Mouse (Mus musculus) right cerebral cortex, postnatal 14 days (tissue): ENCODE measurements around the gene Cckbr.

Source experiments
- DNase-seq: peaks from one replicate; pipeline ENCODE4 v3.0.0; 2022

The Cckbr gene

DNA sequence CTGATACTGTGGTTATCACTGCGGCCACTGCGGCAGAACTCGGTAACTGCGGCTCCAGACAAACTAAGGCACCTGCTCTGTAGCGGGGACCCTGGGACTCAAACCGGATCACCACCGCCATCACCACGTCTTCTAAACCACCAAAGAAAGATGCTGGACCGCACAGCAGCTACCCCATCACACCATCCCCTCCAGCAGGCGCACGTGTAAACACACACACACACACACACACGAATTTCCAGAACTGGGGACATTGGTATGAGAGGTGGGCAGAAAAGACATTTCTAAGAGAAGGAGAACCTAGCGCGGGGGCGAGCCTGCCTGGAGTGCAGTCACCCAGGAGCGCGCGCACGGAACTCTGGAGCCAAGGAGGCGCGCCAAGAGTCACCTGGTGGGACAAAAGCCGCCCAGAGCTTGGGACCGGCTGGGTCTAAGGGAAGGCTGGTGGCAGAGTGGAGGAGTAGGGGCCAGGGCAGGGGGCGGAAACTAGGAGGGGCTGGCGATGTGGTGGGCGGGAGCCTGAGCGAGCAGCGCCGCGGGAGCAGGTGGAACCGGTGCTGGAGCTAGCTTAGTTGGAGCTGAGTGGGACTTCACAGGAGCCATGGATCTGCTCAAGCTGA, at the start of gene Cckbr:
TSS of gene Cckbr (plus strand) at position 308 of the 620 bp plus-strand sequence.
- DNase-seq = peak; percentile 64

DNA sequence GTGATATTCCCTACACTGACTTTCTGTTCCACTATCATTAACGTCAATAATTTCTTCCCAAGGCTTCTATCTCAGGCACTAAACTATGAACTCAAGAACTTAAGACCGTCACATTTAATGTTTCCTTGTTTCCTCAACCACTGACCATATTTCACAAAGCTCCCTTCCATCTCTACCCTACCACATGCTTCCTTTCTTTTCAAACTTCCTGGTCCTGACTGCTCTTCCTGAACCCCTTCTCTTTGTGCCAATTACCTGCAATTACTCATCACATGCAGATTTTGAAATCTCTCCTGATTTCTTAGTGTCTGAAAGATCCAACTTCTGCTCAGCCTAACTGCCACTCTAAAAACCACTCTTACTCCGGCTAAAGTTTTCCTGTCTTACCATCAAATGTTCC, 45.2 kb upstream of the Cckbr start:
- DNase-seq = no peak

DNA sequence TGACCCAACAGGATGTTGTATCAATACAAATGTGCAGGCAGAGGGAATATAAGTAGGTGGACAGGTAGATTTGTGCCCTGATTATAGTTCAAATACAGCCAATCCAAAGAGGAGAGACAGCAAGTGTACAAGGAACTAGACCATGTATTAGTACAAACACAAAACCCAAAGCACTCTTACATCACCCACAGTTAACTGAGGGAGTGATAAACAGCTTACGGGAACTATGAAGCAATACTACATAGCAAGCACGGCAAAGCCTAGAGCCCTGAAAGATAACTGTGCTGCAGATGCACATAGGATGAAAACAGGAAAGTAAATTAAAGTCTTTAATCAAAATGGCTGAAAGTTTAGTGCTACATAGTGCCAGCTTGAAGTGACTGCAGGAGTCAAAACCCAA, 37.8 kb upstream of the Cckbr start:
- no peak for DNase-seq

DNA sequence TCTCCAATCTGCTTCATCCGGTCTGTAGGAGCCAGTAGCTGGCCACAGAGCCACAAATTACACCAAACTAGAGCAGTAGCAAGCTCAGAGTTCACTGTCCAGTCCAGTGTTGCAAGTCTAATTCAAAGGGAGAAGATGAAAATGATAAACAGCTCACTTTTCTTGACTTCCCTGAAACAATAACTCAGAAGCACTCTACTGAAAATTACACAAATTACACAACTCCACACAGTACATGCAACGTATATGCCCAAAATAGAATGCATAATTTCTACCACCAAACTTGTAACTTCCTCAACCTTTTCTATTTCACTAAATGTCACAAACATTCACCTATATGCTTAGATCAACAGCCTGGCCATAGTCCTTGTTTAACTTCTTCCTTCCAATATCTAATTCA, 35.3 kb upstream of the Cckbr start:
- DNase-seq = no peak

DNA sequence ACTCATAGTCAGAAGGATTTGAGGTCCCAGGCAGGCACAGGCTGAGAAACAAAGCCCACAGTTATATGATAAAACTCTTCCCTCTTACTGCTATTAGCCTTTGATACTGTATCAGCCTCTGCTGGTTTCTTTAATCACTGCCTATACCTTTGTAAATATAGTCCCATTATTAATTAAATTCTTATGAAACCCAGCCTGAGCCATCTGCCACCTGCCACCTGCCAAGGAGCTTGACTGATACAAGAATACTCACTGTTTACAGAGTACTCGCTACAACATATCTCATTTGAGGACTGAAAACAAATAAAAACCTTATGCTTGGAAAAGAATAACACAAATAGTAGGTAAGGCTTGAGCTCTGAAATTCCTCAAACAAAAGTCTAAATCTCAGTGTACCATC, 30.9 kb upstream of the Cckbr start:
- no peak for DNase-seq

DNA sequence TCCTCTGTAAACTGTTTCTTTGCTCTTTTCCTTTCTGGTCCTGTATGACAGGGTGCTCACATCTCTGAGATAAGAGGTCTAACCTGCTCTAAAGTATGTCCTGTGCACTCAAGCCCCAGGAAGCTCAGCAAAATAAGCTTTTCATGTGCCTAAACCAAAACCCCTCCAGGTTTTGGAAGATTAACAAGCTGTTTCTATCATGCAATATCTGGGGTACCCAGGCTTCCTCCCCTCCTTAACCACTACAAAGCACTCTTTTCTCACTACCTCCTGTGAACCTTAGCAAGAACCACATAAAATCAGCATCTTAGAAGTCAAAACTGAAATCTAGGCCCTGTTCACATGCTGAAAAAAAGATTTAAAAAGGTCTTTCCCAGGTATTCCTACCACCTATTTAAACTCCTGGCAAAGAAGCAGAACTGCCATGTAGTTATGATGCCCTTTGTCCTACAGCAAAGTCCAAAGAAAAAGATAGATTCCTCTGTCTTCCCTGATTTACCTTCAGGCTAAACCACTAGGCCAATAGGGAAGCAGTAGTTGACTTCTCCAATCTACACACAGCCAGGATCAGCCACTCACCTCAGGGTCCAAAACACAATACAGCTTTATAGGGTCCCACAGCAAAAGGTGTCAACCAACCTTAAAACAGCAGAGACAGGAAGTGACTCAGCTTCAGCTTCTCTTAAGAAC, 30.3 kb upstream of the Cckbr start:
- DNase-seq = no peak

DNA sequence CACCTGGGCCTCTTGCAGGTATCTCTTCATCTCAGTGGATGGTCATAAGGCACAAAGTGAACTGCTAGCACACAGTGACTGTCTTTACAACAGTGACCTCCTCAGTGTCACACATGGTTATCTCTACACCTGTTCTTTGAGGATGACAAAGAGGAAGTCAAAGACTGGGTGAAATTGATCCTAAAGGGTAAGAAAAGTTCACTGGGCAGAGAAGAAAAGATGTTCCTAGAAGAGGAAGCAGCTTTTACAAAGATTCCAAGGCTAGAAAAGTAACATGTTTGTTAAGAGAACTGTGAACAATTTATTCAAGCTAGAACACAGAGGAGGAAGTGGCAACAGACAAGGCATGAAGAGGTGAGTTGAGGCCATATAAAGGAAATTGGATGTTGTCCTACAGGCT, 29.4 kb upstream of the Cckbr start:
- no peak for DNase-seq

DNA sequence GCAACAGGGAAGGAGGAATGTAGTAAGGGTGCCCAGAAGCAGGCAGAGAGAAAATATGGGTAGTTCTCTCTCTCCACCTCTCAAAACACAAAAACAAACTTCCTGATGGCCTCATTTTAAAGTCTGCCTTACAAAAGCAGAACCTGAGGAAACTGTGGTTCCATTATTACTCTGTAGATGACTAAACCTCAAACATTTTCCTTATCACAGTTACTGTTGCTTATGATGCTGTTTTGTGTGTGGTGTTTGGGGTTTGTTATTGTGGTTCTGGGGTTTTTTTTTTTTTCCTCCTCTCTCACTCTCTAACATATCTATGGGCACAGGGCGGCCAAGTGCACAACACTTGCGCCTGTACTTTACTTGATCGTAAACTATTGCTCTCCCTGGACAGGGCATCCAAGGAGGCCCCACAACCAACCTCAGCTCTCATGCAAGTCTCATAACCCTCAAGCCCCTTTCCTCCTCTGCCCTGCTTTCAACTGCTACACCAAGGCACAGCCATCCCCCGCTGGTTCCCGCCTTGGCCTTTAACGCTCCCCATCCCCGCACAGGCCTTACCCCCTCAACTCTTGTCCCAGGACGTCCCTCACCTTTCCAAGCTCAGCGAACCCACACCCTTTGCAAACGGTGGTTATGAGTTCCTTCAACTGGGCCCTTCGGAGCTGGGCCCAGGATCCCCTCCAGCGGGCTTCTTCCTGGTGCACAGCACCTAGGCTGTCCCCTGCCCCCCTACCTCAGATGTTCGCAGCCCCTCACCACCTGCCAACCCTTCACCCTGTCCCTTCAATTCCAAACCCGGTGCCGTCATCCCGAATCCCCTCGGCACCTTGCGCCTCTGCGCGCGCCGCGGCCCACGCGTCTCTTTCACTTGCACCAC, 26.2 kb upstream of the Cckbr start:
- no peak for DNase-seq

DNA sequence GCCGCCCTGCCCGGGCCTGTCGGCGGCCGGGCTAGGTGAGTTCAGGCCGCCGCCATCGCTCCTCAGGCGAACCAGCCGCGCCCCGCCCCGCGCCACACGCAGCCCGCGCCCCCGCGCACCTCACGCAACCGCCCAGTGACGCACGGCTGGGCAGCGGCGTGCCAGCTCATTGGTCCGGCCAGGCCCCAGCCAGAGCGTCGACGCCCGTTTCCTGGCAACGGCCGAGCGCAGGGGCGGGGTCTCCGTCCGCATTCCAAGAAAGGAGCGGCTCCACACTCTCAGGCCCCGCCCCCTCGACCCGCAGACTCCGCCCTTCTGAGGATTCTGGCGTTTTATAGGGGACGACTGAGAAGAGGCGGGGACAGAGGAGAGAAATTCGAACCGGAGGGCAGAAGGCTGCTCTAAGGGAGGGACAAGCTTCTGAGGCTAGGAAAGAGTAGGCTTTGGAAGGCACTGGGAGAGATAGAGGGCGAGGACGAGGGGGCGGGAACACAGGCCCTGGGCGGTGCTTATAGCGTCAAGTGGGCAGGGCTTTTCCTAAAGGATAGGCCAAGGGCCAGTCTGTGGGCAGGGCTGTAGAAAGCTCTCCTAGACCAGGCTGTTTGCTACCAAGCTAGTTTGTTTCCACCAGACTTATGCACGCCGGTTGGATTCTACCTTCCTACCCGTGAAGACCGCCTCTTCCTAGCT, 25.5 kb upstream of the Cckbr start, which contains the start of gene Fam160a2:
TSS of gene Fam160a2 (minus strand) at position 120 of the 690 bp plus-strand sequence.
- DNase-seq = peak; percentile 100

DNA sequence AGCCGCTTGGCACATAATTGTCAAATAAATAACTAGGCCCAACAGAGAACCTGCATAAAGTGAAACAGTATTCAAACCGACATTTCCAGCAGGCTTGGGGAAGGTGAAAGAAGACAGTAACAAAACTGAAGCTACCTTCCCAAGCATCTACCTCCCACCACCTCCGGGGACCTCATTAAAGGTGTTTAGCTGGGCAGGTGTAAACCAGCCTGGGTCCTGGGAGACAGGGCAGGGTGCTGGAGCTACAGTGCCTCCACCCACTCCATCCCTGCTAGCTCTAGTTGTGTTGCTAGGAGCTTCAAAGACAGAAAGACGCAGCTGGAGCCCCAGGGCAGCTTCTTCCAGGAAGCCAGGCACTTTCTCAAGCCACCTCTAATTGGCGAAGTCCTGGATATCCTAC, 21.3 kb upstream of the Cckbr start, which contains the start of gene Cnga4:
TSS of gene Cnga4 (plus strand) at position 301 of the 400 bp plus-strand sequence.
- DNase-seq = no peak

DNA sequence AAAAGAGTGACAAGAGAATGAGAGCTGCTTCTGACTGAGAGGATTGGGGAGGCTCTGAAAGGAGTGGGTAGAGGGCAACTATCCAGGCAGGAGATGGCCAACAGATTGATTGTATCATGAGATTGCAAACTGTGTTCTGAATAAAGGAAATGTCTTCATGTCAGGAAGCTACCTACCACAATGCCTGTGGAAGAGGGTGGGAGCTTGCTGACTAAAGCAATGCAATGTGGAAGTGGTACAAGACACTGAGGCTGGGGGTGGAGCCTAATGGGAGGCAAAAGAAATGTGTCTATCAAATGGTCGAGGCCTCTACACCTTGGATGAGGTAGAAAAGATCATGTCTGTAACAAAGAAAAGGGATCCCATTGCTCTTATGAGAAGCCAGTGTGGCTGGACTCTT, 19.2 kb upstream of the Cckbr start:
- DNase-seq = no peak

DNA sequence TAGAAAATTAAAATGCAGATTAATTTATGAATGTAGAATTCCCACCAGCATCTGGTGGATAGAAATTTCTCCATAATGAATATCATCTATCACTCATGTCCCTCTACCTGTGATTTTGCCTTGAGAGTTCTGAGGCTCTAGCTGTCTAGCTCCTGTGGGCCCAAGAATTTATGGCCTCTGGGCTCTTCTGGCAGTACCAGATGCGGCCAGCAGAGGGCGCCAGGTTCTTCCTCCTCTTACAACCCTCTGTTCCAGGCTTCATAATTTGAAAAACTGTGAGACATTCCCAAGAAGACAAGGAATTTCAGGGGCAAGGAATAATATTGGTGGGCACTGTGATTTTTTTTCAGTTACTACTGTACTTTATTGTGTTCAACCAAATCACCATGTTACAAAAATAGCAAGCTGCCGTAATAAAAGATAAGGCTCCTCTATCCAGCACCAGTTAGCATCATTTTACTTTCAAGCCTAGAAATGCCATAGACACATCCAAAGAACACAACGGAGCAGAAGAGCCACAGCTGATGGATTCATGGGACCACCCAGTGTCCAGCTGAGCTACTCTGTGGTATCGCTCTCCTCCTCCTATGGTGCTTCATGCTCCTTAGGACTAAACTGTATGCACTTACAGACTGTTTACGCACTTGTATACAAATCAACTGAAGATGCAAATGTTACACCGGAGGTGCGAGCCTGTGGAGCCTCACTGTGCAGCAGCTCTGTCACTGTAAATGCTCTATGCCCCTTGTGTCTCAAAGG, 13.5 kb upstream of the Cckbr start:
- peak; percentile 85 for DNase-seq

DNA sequence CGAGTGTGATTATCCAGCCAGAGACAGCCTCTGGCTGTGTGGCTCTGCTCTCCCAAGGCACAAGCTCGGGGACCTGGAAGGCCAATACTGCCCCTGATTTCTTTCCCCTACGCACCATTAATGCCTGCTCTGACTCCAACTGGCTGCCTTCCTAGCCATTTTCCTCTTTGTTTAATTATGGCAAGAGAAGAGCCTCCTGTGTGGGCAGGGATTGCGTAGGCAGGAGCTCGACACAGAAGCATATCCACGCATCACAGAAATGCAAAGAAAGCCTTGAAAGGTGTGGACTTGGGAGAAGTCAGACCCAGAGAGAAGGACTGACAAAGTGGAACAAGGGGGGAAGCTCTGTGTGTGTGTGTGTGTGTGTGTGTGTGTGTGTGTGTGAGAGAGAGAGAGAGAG, 11.1 kb upstream of the Cckbr start:
- no peak for DNase-seq

DNA sequence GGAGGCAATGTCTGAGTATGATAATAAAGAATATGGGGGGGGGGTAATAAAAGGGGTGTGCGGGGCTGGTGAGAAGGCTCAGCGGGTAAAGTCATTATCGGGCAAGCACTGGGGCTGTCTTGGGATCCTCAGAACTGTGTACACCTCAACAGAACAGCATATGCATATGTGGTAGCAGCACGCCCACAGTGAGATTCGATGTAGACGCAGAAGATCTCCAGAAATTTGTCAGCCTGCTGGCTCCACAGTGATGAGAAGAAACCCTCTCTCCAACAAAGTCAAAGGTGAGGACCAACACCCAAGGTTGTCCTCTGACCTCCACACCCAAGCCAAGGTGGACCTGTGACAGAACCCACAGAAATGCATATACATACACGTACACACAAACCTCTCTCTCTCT, 9.0 kb upstream of the Cckbr start:
- no peak for DNase-seq

DNA sequence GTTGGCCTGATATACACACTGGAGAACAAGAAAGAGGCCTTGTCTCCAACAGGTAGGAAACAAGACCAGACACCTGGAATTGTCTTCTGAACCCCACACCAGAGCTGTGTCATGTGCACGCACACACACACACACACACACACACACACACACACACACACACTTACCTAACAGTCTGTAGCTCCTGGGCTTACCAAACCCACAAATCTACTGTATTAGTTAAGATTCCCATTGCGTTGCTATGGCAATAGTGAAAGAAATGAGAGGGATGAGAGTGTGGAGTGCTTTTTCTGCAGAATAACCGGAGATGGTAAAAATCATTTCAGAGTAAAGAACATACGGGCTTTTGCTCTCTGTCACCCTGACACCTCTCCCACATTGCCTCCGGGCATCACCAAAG, 7.4 kb upstream of the Cckbr start:
- DNase-seq = no peak

DNA sequence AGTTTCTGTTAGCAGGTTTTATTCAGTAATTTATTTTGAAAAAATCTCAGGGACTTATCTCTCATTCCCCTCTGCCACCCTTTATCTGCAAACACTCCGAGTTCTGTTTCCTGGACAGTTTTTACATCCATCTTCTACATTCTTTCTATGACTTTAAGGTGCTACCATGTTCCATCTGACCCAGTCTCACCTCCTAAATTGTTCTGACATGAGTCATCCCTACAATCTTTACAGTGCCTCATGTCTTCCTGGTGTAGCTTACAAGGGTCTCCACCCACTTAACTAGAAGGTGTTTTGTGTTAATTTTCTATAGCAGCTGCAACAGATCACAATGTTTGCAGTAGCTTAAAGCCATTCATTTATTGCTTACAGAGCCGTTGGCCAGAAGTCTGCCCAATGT, 4.6 kb upstream of the Cckbr start:
- no peak for DNase-seq

DNA sequence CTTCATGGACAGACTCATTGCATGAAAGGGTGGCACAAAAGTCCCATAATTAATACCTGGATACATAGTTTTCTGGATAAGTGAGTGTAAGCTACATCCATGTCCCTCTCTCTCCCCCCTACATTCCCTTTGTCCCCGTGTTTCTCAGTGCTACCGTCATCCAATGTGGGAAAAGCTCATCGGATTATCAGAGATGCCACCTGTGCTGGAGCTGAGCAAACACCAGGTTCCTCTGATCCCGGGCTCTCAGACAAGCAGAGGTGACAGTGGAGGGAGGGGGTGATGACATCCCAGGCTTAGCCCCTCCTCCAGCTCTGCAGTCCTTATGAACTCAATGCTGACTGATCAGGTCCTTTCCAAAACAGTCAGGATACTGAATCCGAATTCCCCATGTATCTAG, 1.2 kb upstream of the Cckbr start:
- DNase-seq = no peak

DNA sequence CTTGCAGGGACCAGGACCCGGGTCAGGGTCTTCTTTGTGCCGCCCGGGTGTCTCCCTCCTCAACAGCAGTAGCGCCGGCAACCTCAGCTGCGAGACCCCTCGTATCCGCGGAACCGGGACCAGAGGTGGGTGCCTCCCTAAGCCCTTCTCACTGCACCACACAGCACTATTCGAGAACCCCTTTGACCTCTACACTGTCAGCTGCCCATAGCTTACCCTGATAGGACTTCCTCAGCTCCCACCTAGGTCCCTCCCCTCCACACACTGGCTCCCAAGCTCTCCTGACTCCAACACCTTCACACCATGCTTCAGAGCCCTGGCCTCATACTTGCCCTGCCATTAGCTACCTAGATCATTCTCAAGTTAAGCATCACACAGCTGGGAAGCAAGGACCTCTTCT, 520 bp downstream of the Cckbr start:
- no peak for DNase-seq

DNA sequence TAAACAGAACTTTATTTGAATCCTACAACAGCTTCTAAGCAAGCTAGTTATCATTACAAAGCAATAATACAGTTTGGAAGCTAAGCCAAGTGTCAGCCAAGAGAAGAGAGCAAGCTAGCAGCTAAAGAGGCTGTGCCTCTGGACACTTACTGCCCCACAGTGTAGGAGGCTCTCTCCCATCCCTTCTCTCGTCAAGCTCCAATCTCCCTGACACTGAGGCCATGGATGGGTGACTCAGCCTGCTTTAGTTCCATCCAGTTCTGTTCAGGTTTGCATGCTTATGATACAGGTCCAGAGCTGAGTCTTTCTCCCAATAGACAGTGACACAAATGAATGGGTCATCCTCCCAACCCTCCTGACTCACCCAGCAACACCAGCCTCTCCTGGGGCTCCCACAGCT, 6.5 kb downstream of the Cckbr start:
- DNase-seq = no peak

DNA sequence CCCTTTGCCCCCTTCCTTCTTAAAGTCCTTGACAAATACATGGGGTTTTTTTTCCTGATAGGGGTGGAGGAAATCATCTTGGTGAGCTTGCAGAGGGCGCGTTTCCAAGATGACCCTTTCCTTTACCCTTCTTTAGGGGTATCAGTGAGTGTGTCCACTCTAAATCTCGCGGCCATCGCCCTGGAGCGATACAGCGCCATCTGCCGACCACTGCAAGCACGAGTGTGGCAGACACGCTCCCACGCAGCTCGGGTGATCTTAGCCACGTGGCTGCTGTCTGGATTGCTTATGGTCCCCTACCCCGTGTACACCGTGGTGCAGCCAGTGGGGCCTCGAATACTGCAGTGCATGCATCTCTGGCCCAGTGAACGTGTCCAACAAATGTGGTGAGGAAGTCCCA, 8.3 kb downstream of the Cckbr start:
- DNase-seq = no peak

DNA sequence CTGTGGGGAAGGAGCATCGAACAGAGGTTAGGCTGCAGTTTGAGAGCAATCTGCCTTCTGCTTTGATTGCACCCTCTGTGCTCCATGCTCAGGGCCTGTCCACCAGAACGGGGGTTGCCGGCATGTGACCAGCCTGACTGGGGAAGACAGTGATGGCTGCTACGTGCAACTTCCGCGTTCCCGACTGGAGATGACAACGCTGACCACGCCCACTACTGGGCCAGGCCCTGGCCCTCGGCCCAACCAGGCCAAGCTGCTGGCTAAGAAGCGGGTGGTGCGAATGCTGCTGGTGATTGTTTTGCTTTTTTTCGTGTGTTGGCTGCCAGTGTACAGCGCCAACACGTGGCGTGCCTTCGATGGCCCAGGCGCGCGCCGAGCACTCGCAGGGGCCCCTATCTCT, 9.3 kb downstream of the Cckbr start:
- no peak for DNase-seq

DNA sequence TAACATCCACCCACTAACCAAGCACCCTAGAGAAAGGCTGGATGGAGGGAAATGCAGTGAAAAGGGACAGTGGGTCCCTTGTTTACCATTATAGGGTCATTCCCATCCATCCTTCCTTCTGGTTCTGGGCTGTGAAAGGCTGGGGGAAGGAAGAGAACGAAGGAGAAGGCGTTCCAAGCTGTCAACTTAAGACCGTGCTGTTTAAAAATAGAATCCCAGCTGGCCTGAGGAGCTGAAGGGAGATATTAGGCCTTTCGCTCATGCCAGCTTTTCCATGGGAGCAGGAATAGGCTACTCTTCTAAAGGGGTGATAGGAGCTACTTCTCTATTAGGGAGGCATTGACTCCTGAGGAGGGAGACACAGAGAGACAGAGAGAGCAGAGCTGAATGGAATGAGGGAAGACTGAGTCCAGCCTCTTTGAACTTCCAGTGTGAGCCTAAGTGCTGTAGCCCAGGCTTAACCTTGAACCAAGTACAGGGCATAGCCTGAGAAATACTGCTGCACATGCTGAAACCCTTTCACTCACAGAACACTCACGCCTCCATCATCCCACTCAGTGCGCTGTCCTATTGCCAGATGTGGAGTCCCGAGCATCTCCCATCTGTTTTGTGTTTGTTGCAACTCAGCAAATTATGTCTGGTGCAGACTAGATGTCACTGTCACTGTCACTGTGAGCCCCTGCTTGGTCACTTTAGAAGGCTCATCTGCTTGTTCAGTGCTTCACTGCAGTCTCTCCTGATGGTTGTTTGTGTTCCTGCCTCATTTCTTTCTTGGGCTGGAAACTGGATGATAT, 12.6 kb downstream of the Cckbr start:
- no peak for DNase-seq
